Mouse (Mus musculus) heart, adult 9 months (tissue): ENCODE data around the gene Stat3.
A peak's percentile ranks its signal among the peaks of the same experiment; 100 is the strongest.

Source experiments
- DNase-seq, 2 experiments: peaks; one replicate each; pipeline ENCODE4 v3.0.0; 2022; ENCODE audit warnings: low spot score in 2 of 2

Gene Stat3

GRCm38 (mm10) chr11:100964180-100964579, 24.8 kb upstream of the Stat3 start:
- no peak for DNase-seq

- DNase-seq, result peak; percentile 75 to 80
These were observed 24.3 kb upstream of the Stat3 start for GRCm38 (mm10) chr11:100963647-100964046.

GRCm38 (mm10) chr11:100962371-100962911, 23.1 kb upstream of the Stat3 start:
- peak; percentile 85 to 93 for DNase-seq

- peak; percentile 88 to 90 for DNase-seq
These were observed 21.2 kb upstream of the Stat3 start for GRCm38 (mm10) chr11:100960540-100960939.

GRCm38 (mm10) chr11:100959826-100960225, 20.5 kb upstream of the Stat3 start:
- no peak for DNase-seq

- no peak for DNase-seq
These were observed 20.1 kb upstream of the Stat3 start for GRCm38 (mm10) chr11:100959464-100959810.

GRCm38 (mm10) chr11:100958613-100959463, 19.5 kb upstream of the Stat3 start:
- DNase-seq, result no peak

- DNase-seq, result no peak
These were observed 18.7 kb upstream of the Stat3 start for GRCm38 (mm10) chr11:100957915-100958469.

GRCm38 (mm10) chr11:100957244-100957643, 17.9 kb upstream of the Stat3 start:
- DNase-seq, result peak; percentile 77 to 89

- no peak for DNase-seq
These were observed 10.2 kb upstream of the Stat3 start for GRCm38 (mm10) chr11:100949540-100949939.

GRCm38 (mm10) chr11:100948317-100948716, 9.0 kb upstream of the Stat3 start:
- no peak for DNase-seq

- no peak for DNase-seq
These were observed 8.2 kb upstream of the Stat3 start for GRCm38 (mm10) chr11:100947548-100947947.

GRCm38 (mm10) chr11:100946862-100947261, 7.5 kb upstream of the Stat3 start:
- no peak for DNase-seq

GRCm38 (mm10) chr11:100942388-100942787, 3.0 kb upstream of the Stat3 start:
- no peak for DNase-seq

GRCm38 (mm10) chr11:100938711-100939511, 429 bp downstream of the Stat3 start:
- DNase-seq, result peak in 1 of 2 experiments; percentile 29

- DNase-seq, result peak; percentile 68 to 74
These were observed 1.2 kb downstream of the Stat3 start for GRCm38 (mm10) chr11:100938112-100938511.

GRCm38 (mm10) chr11:100937295-100937694, 2.0 kb downstream of the Stat3 start:
- DNase-seq, result no peak

GRCm38 (mm10) chr11:100935373-100936355, 3.7 kb downstream of the Stat3 start:
- peak; percentile 57 to 58 for DNase-seq

GRCm38 (mm10) chr11:100931254-100931921, 8.0 kb downstream of the Stat3 start:
- peak; percentile 63 to 79 for DNase-seq

- DNase-seq, result no peak
These were observed 8.7 kb downstream of the Stat3 start for GRCm38 (mm10) chr11:100930611-100931010.
